Mouse (Mus musculus): ENCODE data around the gene Prl5a1. TPM values are rescaled to one million over a fixed set of nuclear protein-coding genes. Genes with fewer than 3 reads are reported as not detected.

Prl5a1 gene
- polyA plus RNA-seq (2012; rRNA removed; ENCODE audit: low replicate concordance) = not detected in 2 replicates

DNA sequence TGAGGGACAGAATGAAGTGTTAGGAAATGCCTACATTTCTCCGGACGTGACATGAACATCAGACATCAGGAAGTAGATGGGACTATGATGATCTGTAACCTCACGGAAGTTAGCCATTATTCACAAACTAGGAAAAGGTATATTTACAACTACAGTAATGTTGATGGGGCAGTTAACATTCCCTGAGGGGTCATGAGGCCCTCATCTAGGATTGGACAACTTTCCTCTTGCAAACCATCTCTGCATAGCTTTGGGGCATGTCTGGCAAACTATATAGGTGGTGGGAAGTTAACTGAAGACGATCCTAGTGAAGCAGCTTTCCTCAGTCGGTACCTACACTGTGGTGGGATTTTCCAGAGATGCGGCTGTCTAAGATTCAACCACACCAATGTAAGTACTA lies at the start of gene Prl5a1:
Gene Prl5a1, plus strand, starts transcription at position 301 of the 400 bp plus-strand sequence.

Other genes with a start within 250 kb of the Prl5a1 start
- gene Prl4a1, start 126.3 kb upstream of the Prl5a1 start, polyA plus RNA-seq (2012; rRNA removed; ENCODE audit: low replicate concordance) = not detected in 2 replicates
- 1.1 and 4.8 TPM in 2 replicates for gene Gm11361, start 115.0 kb downstream of the Prl5a1 start, polyA plus RNA-seq (2012; rRNA removed; ENCODE audit: low replicate concordance)